Mouse (Mus musculus): ENCODE results near the gene Fcer1g.
A peak's percentile ranks its signal among the peaks of the same experiment; 100 is the strongest.
"Not testable (repeated sequence)": the region's sequence is repeated elsewhere in the genome, so short reads cannot be mapped to it uniquely, and the experiment has no call there.

The Fcer1g gene

DNA sequence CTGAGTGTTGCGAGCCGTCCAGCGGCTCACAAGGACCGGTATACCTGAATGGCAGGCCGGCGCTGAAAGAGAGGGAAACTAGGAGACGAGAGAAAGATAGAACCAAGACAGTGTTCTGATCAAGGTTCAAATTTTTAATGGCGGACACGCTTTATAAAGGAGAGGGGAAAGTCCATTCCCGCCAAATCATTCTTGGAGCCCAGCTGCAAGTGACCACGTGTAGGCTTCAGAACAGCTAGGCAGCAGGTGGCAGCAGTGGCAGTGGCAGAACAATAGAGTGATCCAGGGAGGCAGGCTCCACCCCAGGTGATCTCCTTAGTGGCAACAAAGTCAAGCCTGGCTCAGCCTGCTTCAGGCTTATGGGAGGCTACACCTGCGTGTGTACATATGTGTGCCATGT, 7.8 kb upstream of the Fcer1g start:
- not testable (repeated sequence) for DNase-seq (ENCODE audit: low spot score)

DNA sequence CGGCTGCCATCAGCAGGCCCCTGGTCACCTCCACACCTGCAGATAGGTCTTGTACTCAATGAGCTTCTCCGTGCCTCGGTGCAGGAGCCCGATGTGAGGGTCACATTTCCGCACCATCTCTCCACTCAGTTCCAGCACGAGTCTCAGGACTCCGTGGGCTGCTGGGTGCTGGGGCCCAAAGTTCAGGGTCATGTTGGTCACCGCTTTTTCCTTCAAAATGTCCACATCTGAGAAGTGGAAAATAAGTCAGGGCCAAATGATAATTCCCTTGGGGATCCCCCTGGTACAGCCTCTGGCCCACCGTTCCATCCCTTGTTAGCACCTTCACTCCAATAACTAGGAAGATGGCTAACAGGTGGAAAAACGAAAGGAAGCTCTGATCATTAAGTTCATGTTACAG, 6.7 kb upstream of the Fcer1g start:
- DNase-seq (ENCODE audit: low spot score), result no peak

DNA sequence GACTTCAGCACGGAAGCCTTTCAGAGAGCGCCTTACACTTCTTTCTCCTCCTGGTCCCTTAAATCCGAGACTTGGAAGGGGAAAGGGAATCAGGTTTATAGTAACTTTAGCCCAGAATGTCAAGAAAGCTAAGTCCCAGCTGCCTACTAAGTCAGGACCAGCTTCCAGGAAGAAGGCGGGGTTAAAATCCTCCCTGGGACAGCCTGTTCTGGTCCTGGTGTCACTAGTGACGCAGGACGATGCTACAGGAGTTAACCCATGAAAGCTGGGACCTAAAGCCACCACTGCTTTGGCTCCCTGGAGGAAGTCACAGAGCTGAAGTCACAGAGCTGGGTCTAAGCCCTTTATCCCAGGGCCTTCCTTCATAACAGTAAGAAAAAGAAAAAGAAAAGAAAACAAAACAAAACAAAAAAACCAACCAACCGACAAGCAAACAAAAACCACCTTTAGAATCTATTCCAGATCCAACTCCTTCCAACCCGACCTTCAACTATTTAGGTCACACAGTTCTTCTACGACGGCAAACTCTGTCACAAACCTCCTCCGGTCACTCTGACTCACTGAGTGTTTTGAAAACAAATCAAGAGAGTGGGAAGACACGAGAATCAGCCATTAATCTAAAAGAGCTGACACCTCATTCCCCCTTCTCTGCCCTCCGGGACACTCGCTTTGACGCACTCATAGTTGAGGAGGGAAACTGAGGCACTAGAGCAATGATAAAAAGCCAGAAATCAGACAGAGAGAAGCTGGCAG, 6.0 kb upstream of the Fcer1g start:
- no peak for DNase-seq (ENCODE audit: low spot score)

GRCm38 (mm10) chr1:171238463-171238862, 4.3 kb upstream of the Fcer1g start:
- no peak for DNase-seq (ENCODE audit: low spot score)

- no peak for DNase-seq (ENCODE audit: low spot score)
Measured at GRCm38 (mm10) chr1:171237438-171237837, 3.3 kb upstream of the Fcer1g start.

DNA sequence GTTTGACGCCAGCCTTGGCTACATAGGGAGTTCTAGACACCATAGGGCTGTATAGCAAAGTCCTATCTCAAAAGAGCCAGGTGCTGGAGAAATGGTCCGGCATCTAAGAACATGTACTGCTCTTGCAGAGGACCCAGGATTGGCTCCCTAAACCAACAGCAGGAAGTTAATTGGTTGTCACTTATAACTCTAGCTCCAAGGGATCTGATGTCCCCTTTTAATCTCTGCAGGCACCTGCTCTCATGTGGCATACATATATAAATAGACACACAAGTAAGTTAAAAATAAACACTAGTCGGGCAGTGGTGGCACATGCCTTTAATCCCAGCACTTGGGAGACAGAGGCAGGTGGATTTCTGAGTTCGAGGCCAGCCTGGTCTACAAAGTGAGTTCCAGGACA, 1.6 kb upstream of the Fcer1g start:
- DNase-seq (ENCODE audit: low spot score), result no peak

DNA sequence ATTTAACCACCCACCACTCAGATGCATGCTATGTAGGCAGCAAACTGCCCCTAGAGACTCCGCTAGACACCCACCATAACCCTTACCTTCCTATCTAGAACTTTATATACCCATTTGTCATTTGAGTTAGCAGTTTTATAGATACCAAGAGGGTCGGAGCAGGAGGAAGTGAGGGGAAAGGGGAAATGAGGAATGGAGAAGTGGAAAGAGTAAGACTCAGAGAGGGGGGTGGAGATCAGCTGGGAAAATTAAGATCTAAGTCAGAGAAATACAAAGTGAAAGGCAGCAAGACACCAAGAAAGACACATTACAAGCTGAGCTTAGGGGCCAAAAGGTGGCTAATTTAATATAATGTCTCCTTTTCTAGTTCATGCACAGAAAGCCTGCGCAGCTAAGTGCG, 373 bp upstream of the Fcer1g start:
- DNase-seq (ENCODE audit: low spot score), result no peak

- DNase-seq (ENCODE audit: low spot score), result no peak
Measured at GRCm38 (mm10) chr1:171232800-171233730, 1.1 kb downstream of the Fcer1g start.

- DNase-seq (ENCODE audit: low spot score), result no peak
Measured at GRCm38 (mm10) chr1:171232348-171232747, 1.8 kb downstream of the Fcer1g start.

DNA sequence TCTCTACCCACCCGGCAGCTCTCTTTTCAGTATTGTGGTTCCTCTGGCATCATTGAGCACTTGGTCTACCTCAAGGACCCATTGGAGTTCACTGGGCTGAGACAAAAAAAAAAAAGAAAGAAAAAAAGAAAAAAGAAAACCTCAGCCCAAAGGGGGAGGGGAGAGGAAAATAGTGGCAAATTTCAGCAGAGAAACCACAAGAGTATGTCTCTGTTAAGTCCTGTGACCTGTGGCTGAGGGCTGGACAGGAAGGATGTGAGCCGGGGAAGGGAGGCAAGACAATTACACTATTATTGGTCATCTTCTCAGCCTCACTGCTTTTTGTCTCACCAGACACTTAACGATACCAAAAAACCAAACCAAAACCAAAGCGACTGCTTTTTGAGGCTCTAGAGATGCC, 2.3 kb downstream of the Fcer1g start:
- DNase-seq (ENCODE audit: low spot score), result no peak

- DNase-seq (ENCODE audit: low spot score), result no peak
Measured at GRCm38 (mm10) chr1:171230215-171230614, 4.0 kb downstream of the Fcer1g start.

DNA sequence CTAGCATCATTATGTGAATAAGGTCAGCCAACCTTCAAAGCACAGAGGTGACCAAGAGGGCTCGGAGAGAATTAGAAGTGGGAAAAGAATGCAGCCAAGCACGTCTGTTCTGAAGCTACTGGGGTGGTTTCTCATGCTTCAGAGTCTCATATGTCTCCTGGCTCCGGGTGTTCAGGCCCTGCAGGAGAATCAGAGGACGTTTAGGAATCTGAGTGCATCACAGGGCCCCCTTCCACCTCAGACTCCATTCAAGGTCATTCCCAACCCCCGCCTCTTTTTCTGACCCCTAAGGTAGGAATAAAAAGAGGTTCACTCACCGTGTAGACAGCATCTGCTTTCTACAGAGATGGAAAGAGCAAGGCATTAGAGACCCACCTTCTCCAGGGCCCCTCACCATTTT, 4.4 kb downstream of the Fcer1g start:
- DNase-seq (ENCODE audit: low spot score), result no peak

- DNase-seq (ENCODE audit: low spot score), result no peak
Measured at GRCm38 (mm10) chr1:171227879-171228278, 6.3 kb downstream of the Fcer1g start.

DNA sequence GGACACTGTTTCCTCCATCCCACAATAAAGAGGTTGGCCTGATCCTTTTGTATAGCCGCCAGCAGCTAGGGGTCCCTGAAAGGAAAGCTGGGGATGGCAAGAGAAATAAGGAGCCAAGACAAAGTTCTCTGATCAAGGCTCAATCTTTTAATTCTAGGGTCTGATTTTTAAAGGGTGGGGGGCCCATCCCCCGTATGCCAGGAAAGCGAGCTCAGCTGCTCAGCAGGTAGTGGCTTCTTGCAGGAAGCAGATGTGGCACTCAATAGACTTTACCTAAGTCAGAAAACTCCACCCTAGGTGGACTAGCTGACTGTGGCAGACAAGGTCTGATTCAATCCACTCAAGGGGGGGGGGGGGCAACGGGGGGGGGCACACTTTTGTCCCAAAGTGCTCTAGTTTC, 7.4 kb downstream of the Fcer1g start:
- no peak for DNase-seq (ENCODE audit: low spot score)

GRCm38 (mm10) chr1:171224857-171225256, 9.3 kb downstream of the Fcer1g start, which contains the start of gene Apoa2:
Apoa2 (plus strand) TSS chr1:171225054.
- DNase-seq (ENCODE audit: low spot score), result no peak

- DNase-seq (ENCODE audit: low spot score), result no peak
Measured at GRCm38 (mm10) chr1:171223796-171224195, 10.4 kb downstream of the Fcer1g start.

GRCm38 (mm10) chr1:171223168-171223567, 11.0 kb downstream of the Fcer1g start:
- no peak for DNase-seq (ENCODE audit: low spot score)

- peak; percentile 65 for DNase-seq (ENCODE audit: low spot score)
Measured at GRCm38 (mm10) chr1:171222238-171223155, 11.7 kb downstream of the Fcer1g start, which contains the start of gene Tomm40l. Tomm40l (minus strand) TSS chr1:171222514.

DNA sequence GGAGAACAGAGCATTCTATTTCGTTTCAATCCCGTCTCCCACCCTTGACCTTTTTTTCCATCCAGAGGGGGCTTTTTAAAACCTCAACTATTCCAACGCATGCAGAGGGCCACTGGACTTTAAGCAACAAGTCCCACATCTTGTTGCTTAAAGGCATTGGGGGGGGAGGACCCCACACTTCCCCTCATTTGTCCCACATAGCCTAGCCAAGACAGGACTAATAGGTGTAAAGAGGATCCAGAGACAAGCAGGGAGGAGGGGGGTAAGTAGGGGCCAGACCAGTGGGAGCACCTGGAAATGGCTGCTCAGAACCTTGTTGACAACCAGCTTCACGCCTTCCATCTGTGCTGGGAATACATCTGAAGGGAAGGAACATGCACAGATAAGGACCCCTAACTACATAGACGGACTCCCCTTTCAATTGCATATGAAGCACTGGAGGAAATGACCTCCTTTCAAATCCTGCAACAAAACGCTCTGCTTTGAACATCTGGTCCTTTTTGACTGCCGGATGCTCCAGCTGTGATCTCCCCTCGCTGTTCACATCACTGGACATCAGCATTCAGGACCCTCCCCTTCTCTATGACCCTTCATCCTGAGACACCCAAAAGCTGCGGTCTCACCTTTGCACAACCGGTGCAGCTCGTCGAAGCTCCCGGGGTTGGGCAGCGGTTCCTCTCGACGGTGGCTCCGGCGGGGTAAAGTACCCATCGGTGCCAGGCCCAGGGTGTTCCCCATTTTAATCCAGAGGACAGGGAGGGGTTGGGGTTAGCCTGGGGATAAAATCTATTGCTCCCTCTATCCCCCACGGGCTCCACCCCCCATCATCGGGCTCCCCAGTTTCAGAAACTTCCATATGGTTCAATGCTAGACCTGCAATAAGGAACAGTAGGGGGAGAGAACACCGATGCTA, 12.6 kb downstream of the Fcer1g start:
- no peak for DNase-seq (ENCODE audit: low spot score)

DNA sequence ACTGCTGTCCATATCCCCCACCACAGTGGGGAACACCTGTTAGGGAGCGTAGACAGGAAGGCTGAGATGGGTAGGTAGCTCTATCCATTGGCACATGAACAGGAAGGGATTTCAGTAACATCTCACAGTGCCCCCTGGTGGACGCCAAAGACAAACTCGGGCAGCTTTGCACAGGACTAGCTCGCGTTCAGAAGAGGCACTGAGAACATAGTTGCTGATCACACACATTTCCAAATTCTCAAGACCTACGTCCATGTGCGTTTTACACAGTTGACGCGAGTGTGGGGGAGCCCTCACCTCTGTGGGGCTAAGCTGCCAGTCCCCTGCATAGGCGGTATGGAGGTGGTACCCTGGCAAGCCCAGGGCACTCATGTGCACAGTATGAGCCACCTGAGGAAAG, 13.3 kb downstream of the Fcer1g start:
- DNase-seq (ENCODE audit: low spot score), result peak; percentile 57

All from ovary, postnatal 10 days (tissue).